Mouse (Mus musculus) kidney, postnatal 0 days (tissue): Measurements from ENCODE around the gene Tbc1d2. TPM values are rescaled to one million over a fixed set of nuclear protein-coding genes. Genes with fewer than 3 reads are reported as not detected.
"Not testable (repeated sequence)": the region's sequence is repeated elsewhere in the genome, so short reads cannot be mapped to it uniquely, and the experiment has no call there.

Experiments
- ATAC-seq: fragments of 200-750 bp; cut with Nextera tagmentation; replicated peaks from 2 replicates; pipeline ENCODE4 v1.8.0; 2017; ENCODE audit warnings: low read depth, moderate number of reproducible peaks, moderate TSS enrichment, moderate library complexity; ENCODE audit not compliant: low FRiP score
- DNase-seq: peaks from one replicate; pipeline ENCODE4 v3.0.0-alpha.2; 2016; ENCODE audit warnings: low spot score
- H3K27ac ChIP-seq: fragments of 300-500 bp; sonication (generic); 2 replicates; pipeline ENCODE4 v1.5.1; 2014; ENCODE audit warnings: mild to moderate bottlenecking
- H3K27me3 ChIP-seq: fragments of 300-500 bp; sonication (generic); 2 replicates; pipeline ENCODE4 v1.6.1; 2014; ENCODE audit warnings: low read length, mixed read lengths; ENCODE audit not compliant: insufficient read depth
- H3K36me3 ChIP-seq: fragments of 300-500 bp; sonication (generic); 2 replicates; pipeline ENCODE4 v1.6.1; 2014; ENCODE audit warnings: low read length, mixed read lengths; ENCODE audit not compliant: insufficient read depth
- H3K4me1 ChIP-seq: fragments of 300-500 bp; sonication (generic); replicated peaks from 2 replicates; pipeline ENCODE4 v1.6.1; 2014; ENCODE audit warnings: antibody characterized with exemption, low read length, mixed read lengths; ENCODE audit not compliant: insufficient read depth
- H3K4me2 ChIP-seq: fragments of 300-500 bp; sonication (generic); 2 replicates; pipeline ENCODE4 v1.6.1; 2014; ENCODE audit warnings: mild to moderate bottlenecking, low read length, moderate library complexity, mixed read lengths
- H3K4me3 ChIP-seq: fragments of 300-500 bp; sonication (generic); replicated peaks from 2 replicates; pipeline ENCODE4 v1.5.1; 2014; ENCODE audit warnings: low read depth, low read length
- H3K9ac ChIP-seq: fragments of 300-500 bp; sonication (generic); 2 replicates; pipeline ENCODE4 v1.6.1; 2014; ENCODE audit warnings: low read depth, low read length
- H3K9me3 ChIP-seq: fragments of 300-500 bp; sonication (generic); replicated peaks from 2 replicates; pipeline ENCODE4 v1.6.1; 2016; ENCODE audit warnings: low read length, inconsistent platforms, mixed read lengths
- CTCF ChIP-seq: IDR thresholded peaks from 2 replicates; pipeline ENCODE4 v1.5.1; 2016; ENCODE audit warnings: antibody characterized with exemption, low read depth, mild to moderate bottlenecking, moderate library complexity
- WGBS: fragments of 180-500 bp; shearing (Covaris S2); extraction: QIAGEN DNeasy Blood & Tissue Kit; methylation state at CpG from one replicate; pipeline ENCODE4 v1.1.7; 2014; 5-methylcytosine and 5-hydroxymethylcytosine counted together
- polyA plus RNA-seq: library from polyadenylated mRNA; unstranded; fragments of >200 nt; fragmentation: Nextera tagmentation; extraction: Ambion mirVana; gene quantifications from 2 replicates; pipeline ENCODE4 v1.2.1, GENCODE M21; 2015

Gene Tbc1d2
- polyA plus RNA-seq, 1 experiment from 2014 or later = 4.2 TPM

- under 1% methylated on average over 36 of the region's 66 CpGs for WGBS
- H3K36me3 ChIP-seq = no peaks in the 10 kb centered on the region
- ATAC-seq = peak; percentile 37; the same call in 1 of the 2 replicates
- peak within 1 kb of the TSS; percentile 41 for H3K4me3 ChIP-seq
- peak; percentile 84 for DNase-seq
- peak within 1 kb of the TSS; percentile 79 for H3K4me2 ChIP-seq
- peak within 1 kb of the TSS; percentile 51 for H3K9ac ChIP-seq
- H3K4me1 ChIP-seq = 0 out of 2 replicates have a peak, but pooled peaks cover 6% of the 10 kb centered on the region
- TF ChIP-seq CTCF = peak; percentile 87
- peaks cover 20% of the 10 kb centered on the region for H3K27me3 ChIP-seq
- 0 out of 2 replicates have a peak within 1 kb of the TSS, but pooled peaks have one; percentile 19 for H3K27ac ChIP-seq
- H3K9me3 ChIP-seq = no peaks in the 10 kb centered on the region
These were observed 48.1 kb downstream of the Tbc1d2 start, which contains the start of gene Coro2a for GRCm38 (mm10) chr4:46601844-46602423. Gene Coro2a, minus strand, starts transcription at chr4:46602202.

- peak; percentile 13 for DNase-seq
- 0 out of 2 replicates have a peak, but pooled peaks cover 6% of the 10 kb centered on the region for H3K4me1 ChIP-seq
- peak overlapping the region; percentile 79 for H3K4me2 ChIP-seq
- peak overlapping the region; percentile 51 for H3K9ac ChIP-seq
- under 1% methylated on average over 51 of the region's 52 CpGs for WGBS
- H3K27me3 ChIP-seq = peaks cover 20% of the 10 kb centered on the region
- peak; percentile 29 for ATAC-seq
- TF ChIP-seq CTCF = no peak
- no peaks in the 10 kb centered on the region for H3K9me3 ChIP-seq
- H3K36me3 ChIP-seq = no peaks in the 10 kb centered on the region
- peak overlapping the region; percentile 41 for H3K4me3 ChIP-seq
- H3K27ac ChIP-seq = 0 out of 2 replicates have a peak overlapping the region, but pooled peaks have one; percentile 19
These were observed 48.7 kb downstream of the Tbc1d2 start for GRCm38 (mm10) chr4:46601258-46601843.

- ATAC-seq (no peak), DNase-seq (no peak)
- peak overlapping the region; percentile 51 for H3K9ac ChIP-seq
- peak overlapping the region; percentile 79 for H3K4me2 ChIP-seq
- H3K27me3 ChIP-seq = peaks cover 20% of the 10 kb centered on the region
- H3K9me3 ChIP-seq = no peaks in the 10 kb centered on the region
- H3K36me3 ChIP-seq = no peaks in the 10 kb centered on the region
- 39% methylated on average over 20 of the region's 20 CpGs for WGBS
- 0 out of 2 replicates have a peak, but pooled peaks cover 6% of the 10 kb centered on the region for H3K4me1 ChIP-seq
- no peak for TF ChIP-seq CTCF
- no peak overlapping the region for H3K27ac ChIP-seq
- H3K4me3 ChIP-seq = peak overlapping the region; percentile 41; the same call in 1 of the 2 replicates
These were observed 49.3 kb downstream of the Tbc1d2 start for GRCm38 (mm10) chr4:46600473-46601257.

- not testable (repeated sequence) for ATAC-seq, H3K36me3 ChIP-seq, H3K9ac ChIP-seq, H3K4me2 ChIP-seq, H3K4me3 ChIP-seq, DNase-seq, H3K27ac ChIP-seq, H3K4me1 ChIP-seq, H3K9me3 ChIP-seq
- 80% methylated on average over 11 of the region's 12 CpGs for WGBS
- peaks cover 20% of the 10 kb centered on the region for H3K27me3 ChIP-seq
These were observed 50.4 kb downstream of the Tbc1d2 start for GRCm38 (mm10) chr4:46599609-46600008.

- Histone ChIP-seq H3K9me3 (no peaks in the 10 kb centered on the region), H3K27me3 (peaks cover 20% of the 10 kb centered on the region), H3K36me3 (no peaks in the 10 kb centered on the region), H3K4me3 (no peak overlapping the region), H3K4me2 (no peak overlapping the region), H3K27ac (no peak overlapping the region), H3K9ac (no peak overlapping the region), H3K4me1 (0 out of 2 replicates have a peak, but pooled peaks cover 6% of the 10 kb centered on the region)
- no peak for ATAC-seq
- WGBS = 78% methylated on average over 6 of the region's 6 CpGs
- DNase-seq = no peak
- TF ChIP-seq CTCF = no peak
These were observed 51.0 kb downstream of the Tbc1d2 start for GRCm38 (mm10) chr4:46598981-46599380.

GRCm38 (mm10) chr4:46598111-46598510 lies 51.9 kb downstream of the Tbc1d2 start:
- Histone ChIP-seq H3K9ac (no peak overlapping the region), H3K27ac (peak overlapping the region; percentile 32; the same call in 1 of the 2 replicates), H3K9me3 (no peaks in the 10 kb centered on the region), H3K4me3 (no peak overlapping the region), H3K36me3 (no peaks in the 10 kb centered on the region), H3K4me1 (0 out of 2 replicates have a peak, but pooled peaks cover 6% of the 10 kb centered on the region), H3K4me2 (no peak overlapping the region), H3K27me3 (peaks cover 20% of the 10 kb centered on the region)
- WGBS = 71% methylated on average over 10 of the region's 10 CpGs
- ATAC-seq (no peak), DNase-seq (no peak)
- TF ChIP-seq CTCF = no peak
